Mouse (Mus musculus) embryonic facial prominence, embryonic 10.5 days (tissue): Measurements from ENCODE around the gene Mixl1. TPM values are rescaled to one million over a fixed set of nuclear protein-coding genes. Genes with fewer than 3 reads are reported as not detected.

Source experiments
- DNase-seq: peaks from one replicate; pipeline ENCODE4 v3.0.0-alpha.2; 2017; ENCODE audit warnings: low spot score
- H3K27ac ChIP-seq: fragments of 300-500 bp; sonication (generic); replicated peaks from 2 replicates; pipeline ENCODE4 v1.5.1; 2016; ENCODE audit warnings: mild to moderate bottlenecking
- H3K27me3 ChIP-seq: fragments of 300-500 bp; sonication (generic); replicated peaks from 2 replicates; pipeline ENCODE4 v1.6.1; 2016; ENCODE audit warnings: low read depth, mild to moderate bottlenecking; ENCODE audit not compliant: poor library complexity, severe bottlenecking
- H3K36me3 ChIP-seq: fragments of 300-500 bp; sonication (generic); replicated peaks from 2 replicates; pipeline ENCODE4 v1.6.1; 2016; ENCODE audit warnings: mild to moderate bottlenecking, moderate library complexity
- H3K4me1 ChIP-seq: fragments of 300-500 bp; sonication (generic); 2 replicates; pipeline ENCODE4 v1.6.1; 2016
- H3K4me3 ChIP-seq: fragments of 300-500 bp; sonication (generic); 2 replicates; pipeline ENCODE4 v1.5.1; 2016; ENCODE audit warnings: mild to moderate bottlenecking, moderate library complexity
- H3K9me3 ChIP-seq: fragments of 300-500 bp; sonication (generic); 2 replicates; pipeline ENCODE4 v1.6.1; 2016; ENCODE audit warnings: mild to moderate bottlenecking
- WGBS: fragments of 180-500 bp; shearing (Covaris S2); methylation state at CpG from one replicate; pipeline ENCODE4 v1.1.7; 2016; 5-methylcytosine and 5-hydroxymethylcytosine counted together
- polyA plus RNA-seq: library from polyadenylated mRNA; unstranded; fragments of >200 nt; fragmentation: Nextera tagmentation; extraction: Ambion mirVana; gene quantifications from 2 replicates; pipeline ENCODE4 v1.2.1, GENCODE M21; 2016

Gene Mixl1
- polyA plus RNA-seq, 1 experiment from 2014 or later = 0.77 TPM

- 54% methylated on average over 6 of the region's 6 CpGs for WGBS
- no peaks in the 10 kb centered on the region for H3K36me3 ChIP-seq
- H3K9me3 ChIP-seq = no peaks in the 10 kb centered on the region
- H3K4me1 ChIP-seq = peaks cover 14% of the 10 kb centered on the region
- peaks cover 22% of the 10 kb centered on the region for H3K27me3 ChIP-seq
- H3K4me3 ChIP-seq = no peak overlapping the region
- H3K27ac ChIP-seq = no peak overlapping the region
- no peak for DNase-seq
These were observed 6.6 kb upstream of the Mixl1 start for GRCm38 (mm10) chr1:180703400-180703799.

GRCm38 (mm10) chr1:180698063-180698462 lies 1.2 kb upstream of the Mixl1 start:
- Histone ChIP-seq H3K4me3 (no peak overlapping the region), H3K36me3 (0 out of 2 replicates have a peak, but pooled peaks cover under 1% of the 10 kb centered on the region), H3K27ac (no peak overlapping the region), H3K27me3 (peaks cover 62% of the 10 kb centered on the region), H3K4me1 (peaks cover 10% of the 10 kb centered on the region), H3K9me3 (no peaks in the 10 kb centered on the region)
- 58% methylated on average over 5 of the region's 5 CpGs for WGBS
- DNase-seq = no peak

- Histone ChIP-seq H3K27ac (no peak overlapping the region), H3K4me3 (no peak overlapping the region), H3K9me3 (no peaks in the 10 kb centered on the region), H3K36me3 (peaks cover 59% of the 10 kb centered on the region), H3K27me3 (peaks cover 23% of the 10 kb centered on the region), H3K4me1 (no peaks in the 10 kb centered on the region)
- DNase-seq = no peak
- 92% methylated on average over 7 of the region's 7 CpGs for WGBS
These were observed 5.5 kb downstream of the Mixl1 start for GRCm38 (mm10) chr1:180691284-180691683.

Other genes with a start within 250 kb of the Mixl1 start
- gene Stum, start 213.5 kb downstream of the Mixl1 start, polyA plus RNA-seq = 1.1 and 3.5 TPM in 2 replicates
- 285 and 291 TPM in 2 replicates for gene Parp1, start 128.1 kb downstream of the Mixl1 start, polyA plus RNA-seq
- 23.5 and 25.4 TPM in 2 replicates for gene Lin9, start 55.9 kb downstream of the Mixl1 start, polyA plus RNA-seq
- 16.6 and 18.5 TPM in 2 replicates for gene Acbd3, start 29.0 kb upstream of the Mixl1 start, polyA plus RNA-seq
- 2,636 and 2,772 TPM in 2 replicates for gene H3f3a, start 116.9 kb upstream of the Mixl1 start, polyA plus RNA-seq
- gene Sde2, start 154.1 kb upstream of the Mixl1 start, polyA plus RNA-seq = 45.4 and 46.8 TPM in 2 replicates
- gene Lefty2, start 196.1 kb upstream of the Mixl1 start, polyA plus RNA-seq = not detected in 2 replicates
- gene Pycr2, start 207.3 kb upstream of the Mixl1 start, polyA plus RNA-seq = 141 and 149 TPM in 2 replicates
- gene Lefty1, start 238.0 kb upstream of the Mixl1 start, polyA plus RNA-seq = 0.11 and 0.39 TPM in 2 replicates
- gene Tmem63a, start 245.3 kb upstream of the Mixl1 start, polyA plus RNA-seq = 2.4 and 4.3 TPM in 2 replicates